Mouse (Mus musculus): ENCODE measurements at regions not wholly inside any gene's neighbourhood (a gene's known extent, or its start where the extent isn't known, plus 50 kb on each side); places are given as distances from the start of the nearest gene placed in this dataset.

- H3K4me1 ChIP-seq (replicated peaks; ENCODE audit: control insufficient read depth, insufficient read depth, low read length) = no peaks in the 10 kb centered on the region
- H3K27me3 ChIP-seq (replicated peaks; ENCODE audit: control insufficient read depth, insufficient read depth, low read length) = no peaks in the 10 kb centered on the region
- ATAC-seq (replicated peaks; ENCODE audit: low FRiP score) (no peak), DNase-seq (ENCODE audit: low spot score) (no peak)
- no peak overlapping the region for H3K4me2 ChIP-seq
- WGBS = 77% methylated on average over 5 of the region's 5 CpGs
- no peaks in the 10 kb centered on the region for H3K36me3 ChIP-seq (ENCODE audit: control insufficient read depth, insufficient read depth, low read length)
- H3K9me3 ChIP-seq (ENCODE audit: control insufficient read depth, low read length) = no peaks in the 10 kb centered on the region
- H3K9ac ChIP-seq (ENCODE audit: low read depth, low read length) = no peak overlapping the region
- H3K27ac ChIP-seq (ENCODE audit: low read depth, low read length) = no peak overlapping the region
- H3K4me3 ChIP-seq (ENCODE audit: low read depth, low read length) = no peak overlapping the region
These were observed 93.5 kb upstream of the Mycn start for GRCm38 (mm10) chr12:13035108-13035741.

GRCm38 (mm10) chr12:13030333-13030732 is 88.6 kb upstream of the Mycn start:
- Histone ChIP-seq H3K9me3 (ENCODE audit: control insufficient read depth, low read length) (no peaks in the 10 kb centered on the region), H3K27ac (ENCODE audit: low read depth, low read length) (no peak overlapping the region), H3K9ac (ENCODE audit: low read depth, low read length) (no peak overlapping the region), H3K4me2 (no peak overlapping the region), H3K4me3 (ENCODE audit: low read depth, low read length) (no peak overlapping the region), H3K27me3 (replicated peaks; ENCODE audit: control insufficient read depth, insufficient read depth, low read length) (no peaks in the 10 kb centered on the region), H3K4me1 (replicated peaks; ENCODE audit: control insufficient read depth, insufficient read depth, low read length) (no peaks in the 10 kb centered on the region), H3K36me3 (ENCODE audit: control insufficient read depth, insufficient read depth, low read length) (no peaks in the 10 kb centered on the region)
- WGBS = 85% methylated on average over 7 of the region's 7 CpGs
- ATAC-seq (replicated peaks; ENCODE audit: low FRiP score) (no peak), DNase-seq (ENCODE audit: low spot score) (no peak)

- no peak for DNase-seq (ENCODE audit: low spot score)
- WGBS = 31% methylated on average over 3 of the region's 3 CpGs
These were observed 86.4 kb upstream of the Mycn start for GRCm38 (mm10) chr12:13028086-13028485.

GRCm38 (mm10) chr12:13026041-13026580 is 84.4 kb upstream of the Mycn start:
- DNase-seq (ENCODE audit: low spot score) = no peak
- Histone ChIP-seq H3K36me3 (ENCODE audit: control insufficient read depth, insufficient read depth, low read length) (no peaks in the 10 kb centered on the region), H3K9ac (ENCODE audit: low read depth, low read length) (no peak overlapping the region), H3K4me1 (replicated peaks; ENCODE audit: control insufficient read depth, insufficient read depth, low read length) (no peaks in the 10 kb centered on the region), H3K4me3 (ENCODE audit: low read depth, low read length) (no peak overlapping the region), H3K9me3 (ENCODE audit: control insufficient read depth, low read length) (no peaks in the 10 kb centered on the region), H3K27ac (ENCODE audit: low read depth, low read length) (no peak overlapping the region), H3K27me3 (replicated peaks; ENCODE audit: control insufficient read depth, insufficient read depth, low read length) (no peaks in the 10 kb centered on the region), H3K4me2 (no peak overlapping the region)
- 42% methylated on average over 7 of the region's 7 CpGs for WGBS
- no peak for ATAC-seq (replicated peaks; ENCODE audit: low FRiP score)

More at GRCm38 (mm10) chr12:13028086-13028485, 86.4 kb upstream of the Mycn start:
- H3K4me2 ChIP-seq = no peak overlapping the region
- no peak overlapping the region for H3K9ac ChIP-seq (ENCODE audit: low read depth, low read length)
- no peak overlapping the region for H3K27ac ChIP-seq (ENCODE audit: low read depth, low read length)
- no peak overlapping the region for H3K4me3 ChIP-seq (ENCODE audit: low read depth, low read length)
- H3K27me3 ChIP-seq (replicated peaks; ENCODE audit: control insufficient read depth, insufficient read depth, low read length) = no peaks in the 10 kb centered on the region
- no peak for ATAC-seq (replicated peaks; ENCODE audit: low FRiP score)
- no peaks in the 10 kb centered on the region for H3K9me3 ChIP-seq (ENCODE audit: control insufficient read depth, low read length)
- no peaks in the 10 kb centered on the region for H3K36me3 ChIP-seq (ENCODE audit: control insufficient read depth, insufficient read depth, low read length)
- no peaks in the 10 kb centered on the region for H3K4me1 ChIP-seq (replicated peaks; ENCODE audit: control insufficient read depth, insufficient read depth, low read length)

- 75% methylated on average over 8 of the region's 8 CpGs for WGBS
- Histone ChIP-seq H3K4me1 (replicated peaks; ENCODE audit: control insufficient read depth, insufficient read depth, low read length) (no peaks in the 10 kb centered on the region), H3K27me3 (replicated peaks; ENCODE audit: control insufficient read depth, insufficient read depth, low read length) (no peaks in the 10 kb centered on the region), H3K9me3 (ENCODE audit: control insufficient read depth, low read length) (no peaks in the 10 kb centered on the region), H3K4me2 (no peak overlapping the region), H3K36me3 (ENCODE audit: control insufficient read depth, insufficient read depth, low read length) (no peaks in the 10 kb centered on the region), H3K4me3 (ENCODE audit: low read depth, low read length) (no peak overlapping the region), H3K9ac (ENCODE audit: low read depth, low read length) (no peak overlapping the region), H3K27ac (ENCODE audit: low read depth, low read length) (no peak overlapping the region)
- DNase-seq (ENCODE audit: low spot score) (no peak), ATAC-seq (replicated peaks; ENCODE audit: low FRiP score) (no peak)
These were observed 82.6 kb upstream of the Mycn start for GRCm38 (mm10) chr12:13024215-13024841.

GRCm38 (mm10) chr12:13011023-13011761 is 69.5 kb upstream of the Mycn start:
- H3K9me3 ChIP-seq (ENCODE audit: control insufficient read depth, low read length) = no peaks in the 10 kb centered on the region
- H3K4me1 ChIP-seq (replicated peaks; ENCODE audit: control insufficient read depth, insufficient read depth, low read length) = no peaks in the 10 kb centered on the region
- ATAC-seq (replicated peaks; ENCODE audit: low FRiP score) (no peak), DNase-seq (ENCODE audit: low spot score) (no peak)
- no peak overlapping the region for H3K9ac ChIP-seq (ENCODE audit: low read depth, low read length)
- H3K4me3 ChIP-seq (ENCODE audit: low read depth, low read length) = no peak overlapping the region
- WGBS = 76% methylated on average over 9 of the region's 9 CpGs
- no peaks in the 10 kb centered on the region for H3K36me3 ChIP-seq (ENCODE audit: control insufficient read depth, insufficient read depth, low read length)
- H3K27me3 ChIP-seq (replicated peaks; ENCODE audit: control insufficient read depth, insufficient read depth, low read length) = no peaks in the 10 kb centered on the region
- no peak overlapping the region for H3K4me2 ChIP-seq
- no peak overlapping the region for H3K27ac ChIP-seq (ENCODE audit: low read depth, low read length)

- DNase-seq (ENCODE audit: low spot score) (no peak), ATAC-seq (replicated peaks; ENCODE audit: low FRiP score) (no peak)
- Histone ChIP-seq H3K27ac (ENCODE audit: low read depth, low read length) (no peak overlapping the region), H3K9ac (ENCODE audit: low read depth, low read length) (no peak overlapping the region), H3K4me2 (no peak overlapping the region), H3K36me3 (ENCODE audit: control insufficient read depth, insufficient read depth, low read length) (no peaks in the 10 kb centered on the region), H3K4me3 (ENCODE audit: low read depth, low read length) (no peak overlapping the region), H3K4me1 (replicated peaks; ENCODE audit: control insufficient read depth, insufficient read depth, low read length) (no peaks in the 10 kb centered on the region), H3K27me3 (replicated peaks; ENCODE audit: control insufficient read depth, insufficient read depth, low read length) (no peaks in the 10 kb centered on the region), H3K9me3 (ENCODE audit: control insufficient read depth, low read length) (no peaks in the 10 kb centered on the region)
- WGBS = 84% methylated on average over 3 of the region's 3 CpGs
These were observed 68.7 kb upstream of the Mycn start for GRCm38 (mm10) chr12:13010405-13010804.

- no peaks in the 10 kb centered on the region for H3K4me1 ChIP-seq (replicated peaks; ENCODE audit: control insufficient read depth, insufficient read depth, low read length)
- H3K4me2 ChIP-seq = no peak overlapping the region
- DNase-seq (ENCODE audit: low spot score) (no peak), ATAC-seq (replicated peaks; ENCODE audit: low FRiP score) (no peak)
- no peak overlapping the region for H3K27ac ChIP-seq (ENCODE audit: low read depth, low read length)
- H3K9ac ChIP-seq (ENCODE audit: low read depth, low read length) = no peak overlapping the region
- WGBS = 32% methylated on average over 2 of the region's 2 CpGs
- no peak overlapping the region for H3K4me3 ChIP-seq (ENCODE audit: low read depth, low read length)
- no peaks in the 10 kb centered on the region for H3K36me3 ChIP-seq (ENCODE audit: control insufficient read depth, insufficient read depth, low read length)
- H3K27me3 ChIP-seq (replicated peaks; ENCODE audit: control insufficient read depth, insufficient read depth, low read length) = no peaks in the 10 kb centered on the region
- no peaks in the 10 kb centered on the region for H3K9me3 ChIP-seq (ENCODE audit: control insufficient read depth, low read length)
These were observed 67.8 kb upstream of the Mycn start for GRCm38 (mm10) chr12:13009470-13009869.
